Mouse (Mus musculus): Measurements from ENCODE around the gene Hmcn1.

DNA sequence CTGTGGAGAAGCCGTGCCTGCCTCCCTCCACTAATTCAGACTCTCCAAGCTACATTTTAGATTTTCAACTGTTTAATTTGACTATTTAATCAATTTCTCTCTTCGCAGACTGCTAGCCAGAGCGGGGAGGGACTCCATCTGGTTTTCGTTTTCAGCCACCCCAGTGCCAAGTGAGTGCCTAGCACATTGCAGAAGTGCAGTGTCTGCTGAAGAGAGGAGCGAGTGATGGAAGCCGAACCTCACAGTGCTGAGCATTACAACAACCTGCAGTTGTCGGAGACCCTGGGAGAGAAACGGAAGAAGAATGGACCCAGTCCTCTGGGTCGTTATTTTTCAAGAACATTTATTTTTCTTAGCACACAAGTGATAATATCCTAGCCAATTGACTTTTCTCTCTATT, 59.6 kb downstream of the Hmcn1 start:
- TF ChIP-seq CTCF (IDR thresholded peaks at IDR 0.05; ENCODE audit: control insufficient read depth, insufficient read depth, insufficient read length) (no peak), USF1 (IDR thresholded peaks at IDR 0.05; ENCODE audit: low read depth) (no peak), CEBPB (IDR thresholded peaks at IDR 0.05; ENCODE audit: low read depth) (no peak), MYOG (IDR thresholded peaks at IDR 0.05; ENCODE audit: control insufficient read depth, extremely low read depth, insufficient read length) (no peak), MAX (IDR thresholded peaks at IDR 0.05) (no peak), MYOD1 (IDR thresholded peaks at IDR 0.05; ENCODE audit: control insufficient read depth, insufficient read length, low read depth) (no peak)
